Mouse (Mus musculus) forebrain, embryonic 10.5 days (tissue): ENCODE measurements around the gene Epm2a. TPM values are rescaled to one million over a fixed set of nuclear protein-coding genes. Genes with fewer than 3 reads are reported as not detected.
"Not testable (repeated sequence)": the region's sequence is repeated elsewhere in the genome, so short reads cannot be mapped to it uniquely, and the experiment has no call there.

Experiments
- DNase-seq: peaks from one replicate; pipeline ENCODE4 v3.0.0-alpha.2; 2017; ENCODE audit warnings: low spot score; ENCODE audit errors: extremely low spot score
- H3K27ac ChIP-seq: fragments of 300-500 bp; sonication (generic); 2 replicates; pipeline ENCODE4 v1.5.1; 2016; ENCODE audit warnings: mild to moderate bottlenecking
- H3K27me3 ChIP-seq: fragments of 300-500 bp; sonication (generic); 2 replicates; pipeline ENCODE4 v1.6.1; 2016; ENCODE audit warnings: mild to moderate bottlenecking; ENCODE audit not compliant: poor library complexity, severe bottlenecking
- H3K36me3 ChIP-seq: fragments of 300-500 bp; sonication (generic); replicated peaks from 2 replicates; pipeline ENCODE4 v1.6.1; 2016; ENCODE audit warnings: mild to moderate bottlenecking, moderate library complexity
- H3K4me1 ChIP-seq: fragments of 300-500 bp; sonication (generic); 2 replicates; pipeline ENCODE4 v1.6.1; 2016
- H3K4me3 ChIP-seq: fragments of 300-500 bp; sonication (generic); 2 replicates; pipeline ENCODE4 v1.5.1; 2016; ENCODE audit warnings: mild to moderate bottlenecking, moderate library complexity
- H3K9me3 ChIP-seq: fragments of 300-500 bp; sonication (generic); 2 replicates; pipeline ENCODE4 v1.6.1; 2016; ENCODE audit warnings: mild to moderate bottlenecking, moderate library complexity
- WGBS: fragments of 180-500 bp; shearing (Covaris S2); methylation state at CpG from one replicate; pipeline ENCODE4 v1.1.7; 2016; 5-methylcytosine and 5-hydroxymethylcytosine counted together
- polyA plus RNA-seq: library from polyadenylated mRNA; unstranded; fragments of >200 nt; fragmentation: Nextera tagmentation; extraction: Ambion mirVana; gene quantifications from 2 replicates; pipeline ENCODE4 v1.2.1, GENCODE M21; 2016

The Epm2a gene
- polyA plus RNA-seq, 1 experiment from 2014 or later: 0.46 TPM

DNA sequence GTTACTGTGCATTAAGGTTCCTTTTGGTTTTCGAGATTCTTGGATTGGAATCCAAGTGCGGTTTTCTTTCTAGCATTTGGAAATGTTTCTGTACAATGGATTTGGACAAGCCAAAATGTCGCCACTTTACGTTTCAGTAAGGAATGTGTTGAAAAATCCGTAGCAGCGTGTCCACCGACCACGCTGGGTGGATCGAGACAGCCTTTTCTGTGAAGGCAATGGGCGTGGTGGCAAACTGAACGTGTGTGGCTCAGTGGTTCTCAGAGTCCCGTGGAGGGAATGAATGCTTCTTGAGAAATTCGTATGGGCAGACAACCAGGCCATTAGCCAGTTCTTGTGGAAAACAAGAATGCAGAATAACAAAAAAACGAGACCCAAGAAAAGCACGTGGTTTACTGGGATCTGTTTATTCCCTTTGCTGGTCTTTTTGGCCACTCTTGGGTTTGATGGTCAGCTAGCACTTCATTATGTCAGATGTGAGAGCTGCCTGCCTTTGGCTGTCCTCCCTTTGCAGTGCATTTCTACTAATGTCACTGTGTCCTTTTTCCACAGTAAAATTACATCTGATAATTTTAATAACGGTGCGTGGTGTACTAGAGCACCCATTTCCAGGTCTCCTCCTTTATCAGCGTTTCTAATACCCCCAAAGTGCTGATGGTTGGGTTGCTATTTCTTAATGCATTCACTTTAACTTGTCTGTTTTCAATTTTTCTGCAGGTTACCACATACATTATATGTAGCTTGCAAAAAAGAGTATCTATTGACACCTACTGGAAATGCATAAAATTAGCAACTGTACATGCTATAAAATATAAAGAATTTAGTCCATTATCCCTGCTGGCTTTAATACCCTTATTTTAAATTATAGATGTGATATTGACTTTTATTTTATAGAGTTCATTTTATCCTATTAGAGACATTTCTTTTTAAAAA lies 1.6 kb downstream of the Epm2a start:
- no peak overlapping the region for H3K4me3 ChIP-seq
- H3K27ac ChIP-seq: no peak overlapping the region
- 86% methylated on average over 18 of the region's 18 CpGs for WGBS
- DNase-seq: no peak
- H3K4me1 ChIP-seq: 0 out of 2 replicates have a peak, but pooled peaks cover 4% of the 10 kb centered on the region
- no peaks in the 10 kb centered on the region; the same call in 1 of the 2 replicates for H3K36me3 ChIP-seq
- no peaks in the 10 kb centered on the region for H3K27me3 ChIP-seq
- peaks cover 9% of the 10 kb centered on the region for H3K9me3 ChIP-seq

DNA sequence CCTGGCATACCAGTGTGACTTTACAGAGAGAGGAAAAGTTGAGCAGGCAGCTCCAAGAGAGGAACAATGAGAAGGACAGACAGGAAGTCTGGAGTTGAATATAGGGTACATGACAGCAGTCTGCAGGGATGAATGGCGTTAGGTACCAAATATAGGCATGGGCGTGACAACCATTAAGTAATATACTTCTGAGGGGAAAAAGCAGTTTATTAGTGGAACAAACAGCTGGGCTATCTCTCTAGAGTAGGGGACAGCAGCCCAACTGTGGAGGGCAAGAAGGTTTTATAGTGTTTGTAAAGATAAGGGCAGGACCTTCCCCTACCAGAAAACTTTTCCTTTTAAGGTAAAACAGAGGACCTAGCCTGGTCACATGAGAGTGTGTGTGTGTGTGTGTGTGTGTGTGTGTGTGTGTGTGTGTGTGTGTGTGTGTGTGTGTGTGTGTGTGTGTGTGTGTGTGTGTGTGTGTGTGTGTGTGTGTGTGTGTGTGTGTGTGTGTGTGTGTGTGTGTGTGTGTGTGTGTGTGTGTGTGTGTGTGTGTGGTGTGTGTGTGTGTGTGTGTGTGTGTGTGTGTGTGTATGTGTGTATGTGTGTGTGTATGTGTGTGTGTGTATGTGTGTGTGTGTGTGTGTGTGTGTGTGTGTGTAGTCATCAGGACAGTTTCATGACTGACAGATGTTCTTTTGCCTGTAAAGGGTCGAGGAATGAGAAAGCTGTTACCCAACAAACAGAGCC lies 7.2 kb downstream of the Epm2a start:
- not testable (repeated sequence) for H3K36me3 ChIP-seq, H3K27me3 ChIP-seq, H3K9me3 ChIP-seq, DNase-seq, H3K4me1 ChIP-seq, H3K27ac ChIP-seq, H3K4me3 ChIP-seq
- WGBS: 88% methylated on average over 3 of the region's 3 CpGs

DNA sequence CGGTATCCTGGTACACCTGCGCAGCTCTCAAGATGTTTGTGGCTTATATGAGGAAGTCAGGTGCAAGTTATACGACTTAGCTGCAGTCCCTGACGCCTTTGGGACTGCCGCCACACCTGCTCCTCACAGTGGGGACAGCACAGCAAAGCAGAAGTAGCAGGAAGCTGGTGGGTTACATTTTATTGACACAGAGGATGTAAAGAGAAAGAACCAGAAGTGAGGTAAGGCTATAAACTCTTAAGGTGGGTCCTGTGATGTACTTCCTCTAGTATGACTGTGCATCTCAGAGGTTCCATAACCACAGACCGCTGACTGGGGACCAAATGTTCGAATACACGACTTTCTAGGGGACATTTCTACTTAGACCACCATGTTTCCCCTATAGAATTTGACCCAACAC lies 11.4 kb downstream of the Epm2a start:
- no peaks in the 10 kb centered on the region for H3K4me1 ChIP-seq
- H3K4me3 ChIP-seq: no peak overlapping the region
- H3K36me3 ChIP-seq: no peaks in the 10 kb centered on the region
- H3K27ac ChIP-seq: no peak overlapping the region
- H3K27me3 ChIP-seq: no peaks in the 10 kb centered on the region
- H3K9me3 ChIP-seq: peaks cover 8% of the 10 kb centered on the region; the same call in 1 of the 2 replicates
- WGBS: 92% methylated on average over 8 of the region's 8 CpGs
- no peak for DNase-seq

- 61% methylated on average over 5 of the region's 5 CpGs for WGBS
- no peak for DNase-seq
- no peak overlapping the region for H3K27ac ChIP-seq
- H3K4me3 ChIP-seq: no peak overlapping the region
- H3K4me1 ChIP-seq: no peaks in the 10 kb centered on the region
- H3K36me3 ChIP-seq: no peaks in the 10 kb centered on the region
- no peaks in the 10 kb centered on the region for H3K27me3 ChIP-seq
- peaks cover 8% of the 10 kb centered on the region; the same call in 1 of the 2 replicates for H3K9me3 ChIP-seq
These were observed 18.9 kb downstream of the Epm2a start for GRCm38 (mm10) chr10:11361985-11362692.

DNA sequence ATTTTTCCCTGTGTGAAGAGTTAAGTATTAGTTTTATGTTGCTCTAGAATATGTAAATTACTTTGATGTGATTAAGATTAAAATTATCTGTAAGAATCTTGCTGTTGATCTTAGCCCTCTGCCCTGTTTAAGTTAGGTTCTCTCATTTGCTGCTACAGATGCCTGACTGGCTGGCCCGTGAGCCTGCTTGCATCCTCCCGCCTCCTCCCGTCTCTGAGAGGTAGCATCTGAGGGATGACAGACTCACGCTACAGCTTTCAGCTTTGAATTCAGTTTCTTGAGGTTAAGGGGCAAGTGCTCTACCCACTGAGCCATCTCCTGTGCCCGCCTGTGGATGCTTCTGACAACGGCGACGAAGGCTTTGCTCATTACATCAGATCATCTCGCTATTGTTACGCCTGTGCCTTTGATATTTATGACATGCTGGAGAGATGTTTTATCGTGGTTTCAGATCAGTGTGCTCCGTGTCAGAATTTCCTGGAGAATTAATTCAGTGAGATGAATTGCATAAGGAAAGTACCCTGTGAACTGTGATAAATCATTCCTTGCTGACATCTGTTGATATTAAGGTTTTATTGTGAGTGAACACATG lies 19.8 kb downstream of the Epm2a start:
- no peak overlapping the region for H3K27ac ChIP-seq
- peaks cover under 1% of the 10 kb centered on the region; the same call in 1 of the 2 replicates for H3K9me3 ChIP-seq
- no peak overlapping the region for H3K4me3 ChIP-seq
- no peak for DNase-seq
- H3K4me1 ChIP-seq: no peaks in the 10 kb centered on the region
- WGBS: 86% methylated on average over 12 of the region's 12 CpGs
- H3K27me3 ChIP-seq: no peaks in the 10 kb centered on the region
- H3K36me3 ChIP-seq: no peaks in the 10 kb centered on the region

GRCm38 (mm10) chr10:11381302-11381701 lies 38.1 kb downstream of the Epm2a start:
- H3K4me3 ChIP-seq: no peak overlapping the region
- 86% methylated on average over 2 of the region's 2 CpGs for WGBS
- H3K27ac ChIP-seq: no peak overlapping the region
- DNase-seq: no peak
- no peaks in the 10 kb centered on the region for H3K27me3 ChIP-seq
- no peaks in the 10 kb centered on the region for H3K4me1 ChIP-seq
- H3K36me3 ChIP-seq: no peaks in the 10 kb centered on the region
- H3K9me3 ChIP-seq: no peaks in the 10 kb centered on the region

DNA sequence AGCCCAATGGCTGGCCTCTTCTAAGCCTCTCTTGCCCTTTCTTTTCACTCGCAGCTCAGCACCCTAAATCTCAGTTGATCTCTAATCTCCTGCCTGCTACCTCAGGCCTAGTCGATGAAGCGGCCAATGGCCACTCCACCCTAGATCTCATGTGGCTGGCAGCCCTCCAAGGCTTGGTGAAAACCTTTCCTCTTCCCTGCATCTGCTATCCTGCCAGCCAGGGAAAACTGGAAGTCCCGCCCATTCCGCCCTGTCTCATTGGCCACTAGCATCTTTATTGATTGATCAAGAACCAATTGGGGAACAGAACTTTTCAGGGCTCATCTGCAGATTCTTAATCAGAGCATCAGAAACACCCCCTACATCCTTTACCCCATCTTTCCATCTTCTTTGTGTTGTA lies 67.7 kb downstream of the Epm2a start:
- 83% methylated on average over 5 of the region's 5 CpGs for WGBS
- H3K27ac ChIP-seq: no peak overlapping the region
- no peak overlapping the region for H3K4me3 ChIP-seq
- H3K27me3 ChIP-seq: no peaks in the 10 kb centered on the region
- H3K9me3 ChIP-seq: no peaks in the 10 kb centered on the region
- no peaks in the 10 kb centered on the region for H3K36me3 ChIP-seq
- no peaks in the 10 kb centered on the region for H3K4me1 ChIP-seq
- DNase-seq: no peak

GRCm38 (mm10) chr10:11420071-11420470 lies 76.9 kb downstream of the Epm2a start:
- H3K9me3 ChIP-seq: no peaks in the 10 kb centered on the region
- no peaks in the 10 kb centered on the region for H3K36me3 ChIP-seq
- H3K27me3 ChIP-seq: no peaks in the 10 kb centered on the region
- no peak for DNase-seq
- H3K27ac ChIP-seq: no peak overlapping the region
- no peak overlapping the region for H3K4me3 ChIP-seq
- WGBS: 90% methylated on average over 3 of the region's 3 CpGs
- no peaks in the 10 kb centered on the region for H3K4me1 ChIP-seq

- 69% methylated on average over 12 of the region's 12 CpGs for WGBS
- H3K9me3 ChIP-seq: no peaks in the 10 kb centered on the region
- H3K4me1 ChIP-seq: no peaks in the 10 kb centered on the region
- H3K27me3 ChIP-seq: no peaks in the 10 kb centered on the region
- DNase-seq: no peak
- no peak overlapping the region for H3K27ac ChIP-seq
- no peak overlapping the region for H3K4me3 ChIP-seq
- no peaks in the 10 kb centered on the region for H3K36me3 ChIP-seq
These were observed 86.0 kb downstream of the Epm2a start for GRCm38 (mm10) chr10:11429059-11429812.

DNA sequence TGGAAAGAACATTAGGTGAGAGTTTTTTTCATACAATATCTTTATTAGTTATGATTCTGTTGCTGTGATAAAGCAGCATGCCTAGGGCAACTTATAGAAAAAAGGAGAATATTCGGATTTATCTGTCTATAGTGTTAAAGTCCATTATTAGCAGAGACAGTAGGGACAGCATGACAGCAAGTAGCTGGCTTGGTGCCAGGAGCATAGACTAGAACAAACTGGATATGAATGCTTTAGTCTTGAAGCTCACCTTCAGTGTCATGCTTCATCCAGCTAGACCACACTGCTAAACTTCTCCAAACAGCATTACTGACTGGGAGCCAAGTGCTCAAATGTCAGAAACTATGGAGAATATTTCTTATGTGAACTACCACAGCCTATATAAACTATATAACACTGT lies 93.8 kb downstream of the Epm2a start:
- no peak for DNase-seq
- Histone ChIP-seq H3K27ac (no peak overlapping the region), H3K4me3 (no peak overlapping the region), H3K36me3 (no peaks in the 10 kb centered on the region), H3K27me3 (no peaks in the 10 kb centered on the region), H3K4me1 (no peaks in the 10 kb centered on the region), H3K9me3 (no peaks in the 10 kb centered on the region)
- WGBS: 73% methylated on average over 1 of the region's 1 CpGs

DNA sequence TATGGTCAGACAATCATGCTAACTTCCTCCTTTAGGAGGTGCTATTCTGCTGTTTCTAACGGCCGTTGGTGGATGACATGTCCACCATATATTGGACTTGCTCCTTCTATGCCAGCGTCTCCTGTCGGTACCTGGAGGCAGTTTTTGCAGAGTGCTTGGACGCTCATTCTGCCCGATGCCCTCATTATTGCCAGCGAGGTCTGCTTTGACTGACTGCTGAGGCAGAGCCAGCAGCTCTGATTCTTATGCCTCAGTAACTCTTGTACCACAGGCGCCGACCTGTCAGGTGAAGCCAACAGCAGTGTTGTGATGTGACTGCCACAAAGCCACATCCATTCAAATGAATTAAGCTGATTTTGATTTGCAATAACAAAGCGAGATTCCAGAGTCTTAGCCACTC lies 95.3 kb downstream of the Epm2a start:
- H3K36me3 ChIP-seq: no peaks in the 10 kb centered on the region
- no peak overlapping the region for H3K4me3 ChIP-seq
- WGBS: 91% methylated on average over 10 of the region's 10 CpGs

GRCm38 (mm10) chr10:11439342-11439741 lies 96.1 kb downstream of the Epm2a start:
- Histone ChIP-seq H3K4me1 (no peaks in the 10 kb centered on the region), H3K4me3 (no peak overlapping the region), H3K27ac (no peak overlapping the region), H3K27me3 (no peaks in the 10 kb centered on the region), H3K36me3 (no peaks in the 10 kb centered on the region), H3K9me3 (no peaks in the 10 kb centered on the region)
- WGBS: 89% methylated on average over 6 of the region's 6 CpGs
- no peak for DNase-seq

More for the DNA sequence above, 95.3 kb downstream of the Epm2a start:
- H3K9me3 ChIP-seq: no peaks in the 10 kb centered on the region
- no peaks in the 10 kb centered on the region for H3K27me3 ChIP-seq
- DNase-seq: no peak
- no peaks in the 10 kb centered on the region for H3K4me1 ChIP-seq
- no peak overlapping the region for H3K27ac ChIP-seq
